Mouse (Mus musculus) liver, embryonic 12.5 days (tissue): Measurements from ENCODE around the gene Hoxa13. TPM values are rescaled to one million over a fixed set of nuclear protein-coding genes. Genes with fewer than 3 reads are reported as not detected.

Experiments used
- ATAC-seq: fragments of 200-750 bp; cut with Nextera tagmentation; 2 replicates; pipeline ENCODE4 v1.8.0; 2017; ENCODE audit warnings: moderate number of reproducible peaks, mild to moderate bottlenecking, moderate library complexity
- H3K27ac ChIP-seq: fragments of 300-500 bp; sonication (generic); 2 replicates; pipeline ENCODE4 v1.5.1; 2016; ENCODE audit warnings: mild to moderate bottlenecking
- H3K27me3 ChIP-seq: fragments of 300-500 bp; sonication (generic); replicated peaks from 2 replicates; pipeline ENCODE4 v1.6.1; 2016; ENCODE audit warnings: mild to moderate bottlenecking, moderate library complexity
- H3K36me3 ChIP-seq: fragments of 300-500 bp; sonication (generic); 2 replicates; pipeline ENCODE4 v1.6.1; 2016; ENCODE audit warnings: mild to moderate bottlenecking, moderate library complexity
- H3K4me1 ChIP-seq: fragments of 300-500 bp; sonication (generic); 2 replicates; pipeline ENCODE4 v1.6.1; 2016
- H3K4me2 ChIP-seq: fragments of 300-500 bp; sonication (generic); 2 replicates; pipeline ENCODE4 v1.6.1; 2016; ENCODE audit warnings: mild to moderate bottlenecking, moderate library complexity
- H3K4me3 ChIP-seq: fragments of 300-500 bp; sonication (generic); 2 replicates; pipeline ENCODE4 v1.5.1; 2016; ENCODE audit warnings: mild to moderate bottlenecking, moderate library complexity
- H3K9ac ChIP-seq: fragments of 300-500 bp; sonication (generic); 2 replicates; pipeline ENCODE4 v1.6.1; 2016; ENCODE audit warnings: mild to moderate bottlenecking, moderate library complexity
- H3K9me3 ChIP-seq: fragments of 300-500 bp; sonication (generic); replicated peaks from 2 replicates; pipeline ENCODE4 v1.6.1; 2016; ENCODE audit warnings: mild to moderate bottlenecking, moderate library complexity
- WGBS: fragments of 180-500 bp; shearing (Covaris S2); methylation state at CpG from one replicate; pipeline ENCODE4 v1.1.7; 2016; ENCODE audit not compliant: insufficient replicate concordance; 5-methylcytosine and 5-hydroxymethylcytosine counted together
- polyA plus RNA-seq: library from polyadenylated mRNA; unstranded; fragments of >200 nt; fragmentation: Nextera tagmentation; extraction: Ambion mirVana; gene quantifications from 2 replicates; pipeline ENCODE4 v1.2.1, GENCODE M21; 2016

Gene Hoxa13
- polyA plus RNA-seq, 1 experiment from 2014 or later: not detected

GRCm38 (mm10) chr6:52281084-52281483 lies 20.4 kb upstream of the Hoxa13 start:
- no peaks in the 10 kb centered on the region for H3K36me3 ChIP-seq
- peaks cover 71% of the 10 kb centered on the region for H3K27me3 ChIP-seq
- 48% methylated on average over 12 of the region's 12 CpGs for WGBS
- no peak for ATAC-seq
- no peak overlapping the region for H3K9ac ChIP-seq
- H3K9me3 ChIP-seq: no peaks in the 10 kb centered on the region
- H3K4me1 ChIP-seq: no peaks in the 10 kb centered on the region
- H3K4me3 ChIP-seq: no peak overlapping the region
- no peak overlapping the region for H3K4me2 ChIP-seq
- H3K27ac ChIP-seq: no peak overlapping the region

GRCm38 (mm10) chr6:52276920-52277319 lies 16.2 kb upstream of the Hoxa13 start:
- ATAC-seq: no peak
- WGBS: 10% methylated on average over 5 of the region's 5 CpGs
- Histone ChIP-seq H3K4me3 (no peak overlapping the region), H3K4me1 (no peaks in the 10 kb centered on the region), H3K4me2 (no peak overlapping the region), H3K27me3 (peaks cover 88% of the 10 kb centered on the region), H3K36me3 (no peaks in the 10 kb centered on the region), H3K27ac (no peak overlapping the region), H3K9me3 (no peaks in the 10 kb centered on the region), H3K9ac (no peak overlapping the region)

- H3K9me3 ChIP-seq: no peaks in the 10 kb centered on the region
- 6% methylated on average over 6 of the region's 6 CpGs for WGBS
- no peak for ATAC-seq
- H3K4me2 ChIP-seq: no peak overlapping the region
- H3K36me3 ChIP-seq: no peaks in the 10 kb centered on the region
- H3K27ac ChIP-seq: no peak overlapping the region
- no peaks in the 10 kb centered on the region for H3K4me1 ChIP-seq
- peaks cover 89% of the 10 kb centered on the region for H3K27me3 ChIP-seq
- H3K9ac ChIP-seq: no peak overlapping the region
- no peak overlapping the region for H3K4me3 ChIP-seq
Measured at GRCm38 (mm10) chr6:52276382-52276781, 15.7 kb upstream of the Hoxa13 start.

GRCm38 (mm10) chr6:52275563-52276280 lies 15.0 kb upstream of the Hoxa13 start:
- Histone ChIP-seq H3K4me2 (no peak overlapping the region), H3K27ac (no peak overlapping the region), H3K9ac (no peak overlapping the region), H3K36me3 (no peaks in the 10 kb centered on the region), H3K9me3 (no peaks in the 10 kb centered on the region), H3K4me1 (no peaks in the 10 kb centered on the region), H3K27me3 (peaks cover 89% of the 10 kb centered on the region), H3K4me3 (no peak overlapping the region)
- WGBS: 15% methylated on average over 8 of the region's 8 CpGs
- ATAC-seq: no peak

DNA sequence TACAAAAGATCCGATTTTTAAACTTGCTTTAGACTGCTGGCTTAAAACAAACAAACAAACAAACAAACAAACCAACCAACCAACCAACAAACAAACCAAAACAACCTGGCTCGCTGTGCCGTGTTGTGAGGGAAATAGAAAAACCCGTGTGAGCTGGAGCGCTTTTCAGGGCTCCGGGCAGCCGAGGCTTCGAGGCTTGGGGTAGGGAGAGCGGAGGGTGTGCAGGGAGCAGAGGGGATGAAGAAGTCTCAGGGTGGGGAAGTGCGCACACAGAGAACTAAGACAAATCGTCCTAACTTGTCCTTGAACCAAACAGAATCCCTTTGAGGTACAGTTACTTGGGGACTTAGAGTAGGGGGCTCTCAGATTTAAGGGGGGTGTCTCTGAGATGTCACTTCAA lies 13.9 kb upstream of the Hoxa13 start:
- Histone ChIP-seq H3K4me3 (no peak overlapping the region), H3K36me3 (no peaks in the 10 kb centered on the region), H3K27ac (no peak overlapping the region), H3K9ac (no peak overlapping the region), H3K4me1 (no peaks in the 10 kb centered on the region), H3K4me2 (no peak overlapping the region), H3K9me3 (no peaks in the 10 kb centered on the region), H3K27me3 (peaks cover 94% of the 10 kb centered on the region)
- no peak for ATAC-seq
- 6% methylated on average over 11 of the region's 11 CpGs for WGBS

DNA sequence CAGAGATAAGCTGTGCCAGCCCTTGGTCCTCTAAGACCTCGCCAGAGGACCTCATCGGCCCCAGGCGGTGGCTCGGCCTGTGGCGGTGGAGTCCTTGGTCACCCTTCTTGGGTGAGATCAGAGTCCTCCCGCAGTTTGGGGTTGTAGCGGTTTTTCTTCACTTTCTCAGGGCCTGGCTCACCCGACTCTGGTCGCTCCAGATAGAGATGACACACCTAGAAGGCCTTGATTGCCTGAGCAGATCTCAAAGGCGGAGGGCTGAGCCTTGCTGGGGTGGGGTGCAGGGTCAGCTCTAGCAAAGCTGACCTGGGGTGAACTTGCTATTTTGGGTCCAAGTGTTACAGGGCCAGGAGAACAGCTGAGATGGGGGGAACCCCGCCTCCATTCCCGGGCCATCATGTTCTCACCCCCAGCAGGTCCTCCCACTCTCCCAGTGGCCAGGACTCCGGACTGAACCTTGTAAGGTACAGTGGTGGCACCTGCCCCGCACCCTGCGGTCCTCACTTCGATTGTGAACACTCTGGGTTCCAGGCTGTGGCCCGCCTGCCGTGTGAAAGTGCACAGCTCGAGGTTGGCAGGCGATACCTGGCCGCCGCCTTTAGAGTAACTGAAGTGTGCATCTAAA lies 13.1 kb upstream of the Hoxa13 start:
- Histone ChIP-seq H3K4me1 (no peaks in the 10 kb centered on the region), H3K4me2 (no peak overlapping the region), H3K27ac (no peak overlapping the region), H3K9ac (no peak overlapping the region), H3K36me3 (no peaks in the 10 kb centered on the region), H3K4me3 (no peak overlapping the region), H3K27me3 (peaks cover 96% of the 10 kb centered on the region), H3K9me3 (no peaks in the 10 kb centered on the region)
- 4% methylated on average over 22 of the region's 22 CpGs for WGBS
- ATAC-seq: no peak

DNA sequence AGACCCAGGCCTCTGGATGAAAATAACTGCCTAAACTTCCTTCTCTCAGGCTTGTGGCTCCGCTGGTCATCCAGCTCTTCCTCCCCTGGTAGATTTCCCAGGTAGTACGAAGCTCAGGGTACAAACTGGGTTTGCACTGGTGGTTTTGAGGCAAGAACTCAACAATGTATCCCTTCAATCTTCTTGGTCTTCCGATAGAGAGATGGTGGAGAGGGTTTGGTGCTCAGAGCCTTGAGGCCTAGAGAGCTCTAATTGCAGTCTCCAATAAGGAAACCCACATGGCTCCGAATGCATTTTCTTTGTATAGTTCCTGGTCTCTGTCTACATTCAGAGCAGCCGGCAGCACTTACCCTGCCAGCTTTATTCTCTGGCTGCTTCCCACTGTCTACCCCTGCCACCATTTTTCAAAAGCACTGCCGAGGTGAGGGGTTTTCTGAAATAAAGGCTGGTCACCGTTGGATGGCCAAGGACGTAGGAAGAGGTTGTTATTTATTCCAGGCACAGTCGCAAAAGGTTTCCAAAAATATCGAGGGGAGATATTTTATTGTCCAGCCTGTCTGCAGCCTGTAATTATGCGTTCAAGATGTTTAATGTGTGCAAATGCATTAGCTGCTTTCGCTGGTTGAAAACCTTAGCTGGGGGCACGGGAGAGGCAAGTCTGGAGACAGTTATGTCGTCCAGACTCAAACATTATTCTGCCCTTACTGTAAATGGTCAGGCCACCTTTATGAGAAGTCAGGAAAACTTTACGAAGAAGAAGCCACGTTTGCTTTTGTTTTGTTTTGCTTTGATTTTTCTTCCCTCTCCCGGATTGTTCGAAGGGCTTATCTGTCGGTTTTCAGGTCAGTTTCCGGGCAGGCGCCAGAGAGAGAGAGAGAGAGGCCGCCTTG lies 12.3 kb upstream of the Hoxa13 start:
- Histone ChIP-seq H3K27ac (no peak overlapping the region), H3K27me3 (peaks cover 98% of the 10 kb centered on the region), H3K4me2 (no peak overlapping the region), H3K4me3 (no peak overlapping the region), H3K36me3 (no peaks in the 10 kb centered on the region), H3K9me3 (no peaks in the 10 kb centered on the region), H3K4me1 (no peaks in the 10 kb centered on the region), H3K9ac (no peak overlapping the region)
- no peak for ATAC-seq
- WGBS: 10% methylated on average over 22 of the region's 22 CpGs

DNA sequence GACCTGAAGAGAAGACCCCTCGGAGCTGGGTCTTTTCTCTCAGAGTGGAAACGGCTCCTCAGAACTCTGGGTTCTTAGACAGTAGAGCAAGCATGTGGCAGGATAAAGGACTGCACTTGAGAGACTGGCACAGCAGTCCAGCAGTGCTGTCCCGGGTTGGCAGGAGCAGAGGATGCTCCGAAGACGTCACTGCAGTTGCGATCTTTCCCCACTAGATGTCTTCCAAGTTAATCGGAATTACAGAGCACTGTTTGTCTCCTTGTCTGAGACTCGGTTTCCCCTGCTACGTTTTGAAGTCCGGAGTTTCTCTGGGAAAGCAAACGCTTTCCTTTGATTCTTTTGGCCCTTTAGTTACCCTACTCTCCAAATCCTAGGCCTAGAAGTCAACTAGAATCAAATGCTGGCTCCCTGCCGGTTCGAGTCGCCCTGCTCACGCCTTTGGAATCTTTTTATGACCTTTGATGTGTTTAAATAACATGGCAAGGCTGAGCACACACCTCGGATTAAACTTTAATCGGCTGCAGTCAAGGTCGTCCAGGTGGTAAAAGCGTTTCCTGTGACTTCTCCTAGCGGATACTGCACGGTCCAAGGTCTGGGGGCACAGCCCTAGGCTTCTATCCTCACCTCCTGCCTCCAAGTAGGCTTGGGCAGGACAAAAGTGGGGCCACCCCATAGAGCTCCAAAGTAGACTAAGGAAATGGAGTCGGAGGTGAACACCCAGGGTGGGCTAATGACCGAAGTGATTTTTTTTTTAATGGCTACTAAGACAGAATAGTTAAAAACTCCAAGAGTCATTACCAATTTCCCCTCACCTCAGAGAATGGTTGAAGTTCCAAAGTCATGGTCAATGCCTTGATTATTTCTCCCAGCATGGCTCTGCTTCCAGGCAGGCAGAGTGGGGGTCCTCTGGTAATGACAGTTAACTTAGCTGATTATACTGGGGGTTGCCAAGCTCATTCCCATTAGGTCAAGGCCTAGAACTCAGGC lies 10.1 kb upstream of the Hoxa13 start:
- ATAC-seq: no peak
- no peak overlapping the region for H3K4me3 ChIP-seq
- peaks cover 96% of the 10 kb centered on the region for H3K27me3 ChIP-seq
- no peaks in the 10 kb centered on the region for H3K9me3 ChIP-seq
- H3K27ac ChIP-seq: no peak overlapping the region
- H3K9ac ChIP-seq: no peak overlapping the region
- no peak overlapping the region for H3K4me2 ChIP-seq
- no peaks in the 10 kb centered on the region for H3K36me3 ChIP-seq
- WGBS: 11% methylated on average over 23 of the region's 23 CpGs
- no peaks in the 10 kb centered on the region for H3K4me1 ChIP-seq

GRCm38 (mm10) chr6:52268756-52269155 lies 8.1 kb upstream of the Hoxa13 start:
- WGBS: 12% methylated on average over 3 of the region's 3 CpGs
- no peaks in the 10 kb centered on the region for H3K9me3 ChIP-seq
- H3K4me3 ChIP-seq: no peak overlapping the region
- H3K4me2 ChIP-seq: no peak overlapping the region
- no peaks in the 10 kb centered on the region for H3K4me1 ChIP-seq
- peaks cover 96% of the 10 kb centered on the region for H3K27me3 ChIP-seq
- H3K27ac ChIP-seq: no peak overlapping the region
- H3K36me3 ChIP-seq: no peaks in the 10 kb centered on the region
- ATAC-seq: no peak
- H3K9ac ChIP-seq: no peak overlapping the region

DNA sequence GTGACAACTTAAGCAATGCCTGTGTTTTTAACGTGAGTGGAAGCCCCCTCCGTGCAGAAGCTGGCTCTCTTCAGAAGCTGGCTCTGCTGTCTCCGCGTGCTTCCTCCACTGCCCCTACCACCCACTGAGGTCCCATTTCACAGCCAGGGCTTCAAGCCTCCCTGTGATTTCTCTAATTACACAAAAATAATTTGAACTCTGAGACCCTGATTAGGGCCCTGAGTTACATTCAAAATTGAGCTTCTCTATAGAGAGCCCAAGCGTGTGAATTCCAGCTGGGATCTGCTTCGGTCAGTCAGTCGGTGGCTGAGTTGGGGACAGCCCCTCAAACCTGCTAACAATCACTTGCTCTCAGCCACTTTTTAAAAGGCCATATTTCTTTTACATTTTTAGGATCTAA lies 7.7 kb upstream of the Hoxa13 start:
- no peak overlapping the region for H3K4me2 ChIP-seq
- H3K36me3 ChIP-seq: no peaks in the 10 kb centered on the region
- no peak overlapping the region for H3K27ac ChIP-seq
- peaks cover 96% of the 10 kb centered on the region for H3K27me3 ChIP-seq
- H3K4me3 ChIP-seq: no peak overlapping the region
- ATAC-seq: no peak
- 8% methylated on average over 7 of the region's 7 CpGs for WGBS
- H3K9me3 ChIP-seq: no peaks in the 10 kb centered on the region
- H3K9ac ChIP-seq: no peak overlapping the region
- no peaks in the 10 kb centered on the region for H3K4me1 ChIP-seq

GRCm38 (mm10) chr6:52267691-52268090 lies 7.0 kb upstream of the Hoxa13 start:
- Histone ChIP-seq H3K27me3 (peaks cover 96% of the 10 kb centered on the region), H3K9ac (no peak overlapping the region), H3K4me3 (no peak overlapping the region), H3K27ac (no peak overlapping the region), H3K9me3 (no peaks in the 10 kb centered on the region), H3K4me1 (no peaks in the 10 kb centered on the region), H3K4me2 (no peak overlapping the region), H3K36me3 (no peaks in the 10 kb centered on the region)
- WGBS: 12% methylated on average over 3 of the region's 3 CpGs
- no peak for ATAC-seq
